Comparison of ENCODE assay signal across 14 mouse cellular contexts in the genomic region with DNA sequence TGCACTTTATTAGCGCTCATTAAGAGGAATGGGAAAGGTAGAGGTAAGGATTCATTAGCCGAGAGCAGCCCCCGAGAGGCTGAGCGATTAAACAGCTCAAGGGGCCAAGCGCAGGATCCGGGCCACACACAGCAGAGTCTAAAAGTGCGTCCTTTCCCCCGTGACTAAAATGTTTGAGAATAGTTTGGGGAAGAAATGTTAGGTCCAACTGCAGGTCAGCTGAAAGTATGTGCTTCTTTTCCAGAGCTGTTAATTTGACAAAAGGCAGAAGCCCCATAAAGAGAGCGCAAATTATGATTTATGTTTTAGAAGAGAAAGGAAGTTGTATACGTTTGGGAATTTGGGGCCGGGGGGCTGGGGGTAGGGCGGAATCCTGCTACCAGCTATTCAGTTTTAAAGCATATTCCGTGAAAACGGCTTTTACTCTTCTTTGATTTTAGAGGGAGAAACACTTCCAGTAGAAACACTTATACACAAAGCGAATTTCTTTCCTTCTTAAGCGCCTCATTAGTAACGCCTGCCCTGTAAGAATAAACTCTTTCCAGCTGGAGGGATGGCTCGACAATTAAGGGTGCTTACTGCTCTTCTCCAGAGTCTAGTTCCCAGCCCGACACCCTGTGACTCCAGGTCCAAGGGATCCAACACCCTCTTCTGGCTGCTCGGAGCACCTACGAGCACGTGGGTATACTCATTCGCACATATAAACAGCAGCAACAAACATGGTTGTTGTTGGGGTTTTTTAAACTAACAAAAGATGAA.
DNase-seq lines count a peak whose midpoint lies in the region; ATAC-seq and TF ChIP-seq lines count a peak whose summit lies in the region.
"Had no signal": no experiment of that assay in that cellular context is flagged by ENCODE, and none has a peak within 500 bp of the region (broad histone marks: within the 10 kb centered on the region; RNA-seq: fewer than 3 reads in every experiment).

No protein-coding gene starts in this region.

- H3K9ac ChIP-seq in forebrain, embryonic 16.5 days (replicated peaks; ENCODE audit: low read depth, low read length) = no peak overlapping the region
- H3K9ac ChIP-seq in forebrain, embryonic 14.5 days (ENCODE audit: low read length) = no peak overlapping the region
- no peak overlapping the region for H3K9ac ChIP-seq in lung, embryonic 14.5 days
- no peak overlapping the region for H3K9ac ChIP-seq in intestine, embryonic 15.5 days
- H3K9ac ChIP-seq in stomach, embryonic 15.5 days = no peak overlapping the region
- H3K9ac ChIP-seq: heart, embryonic 15.5 days; hindbrain, embryonic 13.5 days; liver, postnatal 0 days had no signal

- no peaks in the 10 kb centered on the region for H3K9me3 ChIP-seq in forebrain, embryonic 16.5 days (ENCODE audit: control insufficient read depth, low read length)
- H3K9me3 ChIP-seq in forebrain, embryonic 14.5 days (replicated peaks; ENCODE audit: control insufficient read depth, low read length) = no peaks in the 10 kb centered on the region
- no peaks in the 10 kb centered on the region for H3K9me3 ChIP-seq in lung, embryonic 14.5 days (ENCODE audit: low read depth, low read length)
- H3K9me3 ChIP-seq in intestine, embryonic 15.5 days = no peaks in the 10 kb centered on the region
- no peaks in the 10 kb centered on the region for H3K9me3 ChIP-seq in stomach, embryonic 15.5 days
- H3K9me3 ChIP-seq: heart, embryonic 15.5 days; hindbrain, embryonic 13.5 days had no signal

- H3K36me3 ChIP-seq in forebrain, embryonic 16.5 days (ENCODE audit: control insufficient read depth, insufficient read depth) = no peaks in the 10 kb centered on the region
- no peaks in the 10 kb centered on the region for H3K36me3 ChIP-seq in forebrain, embryonic 14.5 days (ENCODE audit: control insufficient read depth, insufficient read depth, low read length)
- no peaks in the 10 kb centered on the region for H3K36me3 ChIP-seq in lung, embryonic 14.5 days (ENCODE audit: insufficient read depth)
- no peaks in the 10 kb centered on the region for H3K36me3 ChIP-seq in intestine, embryonic 15.5 days
- H3K36me3 ChIP-seq in stomach, embryonic 15.5 days = no peaks in the 10 kb centered on the region
- H3K36me3 ChIP-seq: heart, embryonic 15.5 days; hindbrain, embryonic 13.5 days had no signal

- DNase-seq in forebrain, embryonic 14.5 days (ENCODE audit: low spot score) = no peak
- peak; percentile 32 for DNase-seq in lung, embryonic 14.5 days
- DNase-seq in lung, adult 18-20 months = no peak
- DNase-seq in spleen, postnatal 36 days (ENCODE audit: low spot score in 2 of 2) = no peak
- DNase-seq in thymus, postnatal 14 days = no peak
- DNase-seq: adrenal gland, postnatal 14 days; liver, postnatal 0 days; thymus, adult 18-20 months had no signal

- H3K4me1 ChIP-seq in forebrain, embryonic 16.5 days (replicated peaks; ENCODE audit: control insufficient read depth, insufficient read depth, low read length) = no peaks in the 10 kb centered on the region
- H3K4me1 ChIP-seq in forebrain, embryonic 14.5 days (ENCODE audit: control insufficient read depth, insufficient read depth, low read length) = no peaks in the 10 kb centered on the region
- H3K4me1 ChIP-seq in lung, embryonic 14.5 days (ENCODE audit: insufficient read depth) = no peaks in the 10 kb centered on the region
- 0 out of 2 replicates have a peak, but pooled peaks cover 2% of the 10 kb centered on the region for H3K4me1 ChIP-seq in intestine, embryonic 15.5 days (replicated peaks)
- 0 out of 2 replicates have a peak, but pooled peaks cover 5% of the 10 kb centered on the region for H3K4me1 ChIP-seq in stomach, embryonic 15.5 days
- H3K4me1 ChIP-seq: heart, embryonic 15.5 days; hindbrain, embryonic 13.5 days had no signal

- no peak for TF ChIP-seq CTCF in lung, embryonic 14.5 days (IDR thresholded peaks at IDR 0.05; ENCODE audit: low read depth)

- H3K4me3 ChIP-seq in forebrain, embryonic 16.5 days (replicated peaks; ENCODE audit: low read length) = no peak overlapping the region
- no peak overlapping the region for H3K4me3 ChIP-seq in forebrain, embryonic 14.5 days (ENCODE audit: low read depth, low read length)
- H3K4me3 ChIP-seq in lung, embryonic 14.5 days (ENCODE audit: low read depth, low read length) = no peak overlapping the region
- H3K4me3 ChIP-seq in intestine, embryonic 15.5 days (replicated peaks) = no peak overlapping the region
- H3K4me3 ChIP-seq in stomach, embryonic 15.5 days (replicated peaks) = peak overlapping the region; percentile 9
- H3K4me3 ChIP-seq: heart, embryonic 15.5 days; hindbrain, embryonic 13.5 days had no signal

- no peaks in the 10 kb centered on the region for H3K27me3 ChIP-seq in forebrain, embryonic 16.5 days (replicated peaks; ENCODE audit: control insufficient read depth, insufficient read depth, low read length)
- H3K27me3 ChIP-seq in forebrain, embryonic 14.5 days (replicated peaks; ENCODE audit: control insufficient read depth, insufficient read depth, low read length) = no peaks in the 10 kb centered on the region
- H3K27me3 ChIP-seq in lung, embryonic 14.5 days (ENCODE audit: insufficient read depth, low read length) = no peaks in the 10 kb centered on the region
- no peaks in the 10 kb centered on the region for H3K27me3 ChIP-seq in intestine, embryonic 15.5 days (replicated peaks)
- H3K27me3 ChIP-seq in stomach, embryonic 15.5 days (replicated peaks) = no peaks in the 10 kb centered on the region
- H3K27me3 ChIP-seq: heart, embryonic 15.5 days; hindbrain, embryonic 13.5 days had no signal

- peak overlapping the region; percentile 20; the same call in 1 of the 2 replicates for H3K4me2 ChIP-seq in forebrain, embryonic 16.5 days (ENCODE audit: low read length)
- H3K4me2 ChIP-seq in forebrain, embryonic 14.5 days (ENCODE audit: low read length) = no peak overlapping the region
- peak overlapping the region; percentile 40 for H3K4me2 ChIP-seq in lung, embryonic 14.5 days
- H3K4me2 ChIP-seq in intestine, embryonic 15.5 days (replicated peaks) = peak overlapping the region; percentile 35
- H3K4me2 ChIP-seq in stomach, embryonic 15.5 days = peak overlapping the region; percentile 41
- H3K4me2 ChIP-seq: heart, embryonic 15.5 days; hindbrain, embryonic 13.5 days; midbrain, embryonic 11.5 days had no signal

- no peak for ATAC-seq in forebrain, embryonic 16.5 days
- ATAC-seq in forebrain, embryonic 14.5 days = no peak
- ATAC-seq in lung, embryonic 14.5 days (ENCODE audit: insufficient read depth) = no peak
- peak; percentile 77 for ATAC-seq in intestine, embryonic 15.5 days
- peak; percentile 58; the same call in 1 of the 2 replicates for ATAC-seq in stomach, embryonic 15.5 days (ENCODE audit: insufficient read depth, low FRiP score, low read depth)
- ATAC-seq: liver, postnatal 0 days had no signal

- 62% methylated on average over 23 of the region's 23 CpGs for WGBS in forebrain, embryonic 16.5 days
- 57% methylated on average over 23 of the region's 23 CpGs for WGBS in forebrain, embryonic 14.5 days
- 50% methylated on average over 23 of the region's 23 CpGs for WGBS in lung, embryonic 14.5 days
- WGBS in intestine, embryonic 15.5 days = 43% methylated on average over 23 of the region's 23 CpGs
- WGBS in stomach, embryonic 15.5 days = 46% methylated on average over 23 of the region's 23 CpGs

- no peak overlapping the region for H3K27ac ChIP-seq in forebrain, embryonic 16.5 days (ENCODE audit: low read length)
- H3K27ac ChIP-seq in forebrain, embryonic 14.5 days (ENCODE audit: low read depth, low read length) = no peak overlapping the region
- H3K27ac ChIP-seq in lung, embryonic 14.5 days (ENCODE audit: low read depth) = peak overlapping the region; percentile 44; the same call in 1 of the 2 replicates
- H3K27ac ChIP-seq in intestine, embryonic 15.5 days = peak overlapping the region; percentile 59
- H3K27ac ChIP-seq in stomach, embryonic 15.5 days = peak overlapping the region; percentile 77
- H3K27ac ChIP-seq: heart, embryonic 15.5 days; hindbrain, embryonic 13.5 days had no signal

Comparison
In these comparisons a context has a peak if more than half of its experiments do, and no peak if none do; other contexts are left out.
1. ATAC-seq: peak in intestine, embryonic 15.5 days (single experiment) and stomach, embryonic 15.5 days (single experiment); none in forebrain, embryonic 16.5 days (single experiment), forebrain, embryonic 14.5 days (single experiment) and lung, embryonic 14.5 days (single experiment).
2. H3K27ac ChIP-seq: peak in lung, embryonic 14.5 days (single experiment), intestine, embryonic 15.5 days (single experiment) and stomach, embryonic 15.5 days (single experiment); none in forebrain, embryonic 16.5 days (single experiment) and forebrain, embryonic 14.5 days (single experiment).